Mouse (Mus musculus): ENCODE results near the gene Ptprh.
"Not testable (repeated sequence)": the region's sequence is repeated elsewhere in the genome, so short reads cannot be mapped to it uniquely, and the experiment has no call there.

GRCm38 (mm10) chr7:4581481-4581880, 22.4 kb downstream of the Ptprh start:
- not testable (repeated sequence) for TF ChIP-seq CTCF (IDR thresholded peaks at IDR 0.05; ENCODE audit: control insufficient read depth, insufficient read depth, low read length); POLR2A (IDR thresholded peaks at IDR 0.05; ENCODE audit: borderline replicate concordance, control insufficient read depth, low read depth, low read length)

Measured in bone marrow, adult 2 months (tissue).